Mouse (Mus musculus) kidney, postnatal 14 days (tissue): ENCODE data around the gene Pth2.
"Not testable (repeated sequence)": the region's sequence is repeated elsewhere in the genome, so short reads cannot be mapped to it uniquely, and the experiment has no call there.

ENCODE experiments used
- DNase-seq: peaks from one replicate; pipeline ENCODE4 v3.0.0; 2022; ENCODE audit warnings: mixed read lengths

Gene Pth2

DNA sequence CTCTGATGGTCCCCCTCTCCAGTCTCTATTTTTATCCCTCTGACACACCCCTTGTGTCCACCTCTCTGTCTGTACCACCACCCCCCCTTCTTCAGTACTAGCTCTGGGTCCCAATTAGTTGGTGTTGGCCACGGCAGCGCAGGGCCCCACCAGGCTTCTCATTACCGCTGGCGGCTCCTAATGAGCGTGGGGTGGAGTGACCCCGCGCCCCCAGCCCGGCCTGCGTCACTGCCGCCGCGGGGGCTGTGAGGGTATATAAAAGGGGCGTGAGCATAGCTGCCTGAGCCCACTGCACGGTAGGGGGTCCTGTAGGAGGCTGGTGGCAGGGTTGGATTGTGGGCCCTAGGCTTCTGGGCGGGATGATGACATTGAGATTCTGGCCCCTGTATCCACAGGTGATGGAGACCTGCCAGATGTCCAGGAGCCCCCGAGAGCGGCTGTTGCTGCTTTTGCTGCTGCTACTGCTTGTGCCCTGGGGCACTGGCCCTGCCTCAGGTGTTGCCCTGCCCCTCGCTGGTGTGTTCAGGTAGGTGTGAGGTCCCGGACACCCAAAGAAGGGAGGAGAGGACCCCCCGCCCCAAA is at the start of gene Pth2:
TSS of gene Pth2 (plus strand) at position 100 of the 582 bp plus-strand sequence.
- no peak for DNase-seq

DNA sequence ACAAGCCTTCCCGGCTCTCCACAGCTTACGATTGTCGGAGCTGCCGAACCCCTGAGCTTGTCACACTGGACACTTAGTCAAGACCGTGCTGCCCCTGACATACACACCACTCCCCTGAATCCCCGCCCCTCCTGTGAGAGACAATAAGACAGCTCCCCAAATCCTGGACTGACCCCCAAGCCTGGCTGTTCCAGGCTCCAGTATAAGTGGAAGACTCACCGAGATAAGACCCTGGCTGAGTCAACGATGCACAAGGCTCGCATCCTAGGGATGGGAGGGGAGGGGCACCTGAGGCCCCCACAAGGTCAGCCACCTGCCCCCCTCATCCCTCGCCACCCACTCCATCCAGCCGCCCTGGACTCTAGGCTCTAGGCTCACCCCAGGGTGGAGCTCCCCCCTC is 48.9 kb upstream of the Pth2 start:
- no peak for DNase-seq

DNA sequence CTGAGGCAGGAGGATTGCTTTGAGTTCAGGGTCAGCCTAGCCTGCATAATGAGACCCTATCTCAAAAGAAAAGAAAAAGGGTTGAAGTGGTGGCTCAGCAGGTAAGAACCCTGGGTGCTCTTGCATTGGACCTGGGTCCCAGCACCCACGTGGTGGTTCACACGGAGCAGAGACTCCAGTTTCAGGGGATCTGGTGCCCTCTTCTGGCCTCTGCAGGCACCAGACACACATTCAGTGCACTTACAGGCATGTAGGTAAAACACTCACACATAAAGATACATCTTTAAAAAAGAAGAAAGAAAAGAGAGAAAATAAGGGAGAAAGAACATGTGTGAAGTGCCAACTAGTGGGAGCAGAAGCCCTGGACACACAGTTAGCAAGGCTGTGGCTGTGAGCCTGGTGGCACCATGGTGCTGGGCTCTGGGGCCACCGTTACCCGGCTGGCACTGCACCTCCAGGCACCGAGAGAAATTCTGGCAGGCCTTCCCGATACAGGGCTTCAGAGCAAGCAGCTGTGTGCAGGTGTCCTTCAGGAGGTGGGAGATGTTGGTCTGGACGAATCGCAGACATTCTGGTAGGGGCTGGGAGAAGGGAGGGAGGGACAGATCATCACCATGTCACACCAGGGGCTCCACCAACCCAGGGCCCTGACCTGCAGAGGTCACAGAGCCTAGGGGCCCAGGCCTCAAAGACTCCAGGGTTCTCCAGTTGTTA is 47.2 kb upstream of the Pth2 start:
- DNase-seq: no peak

DNA sequence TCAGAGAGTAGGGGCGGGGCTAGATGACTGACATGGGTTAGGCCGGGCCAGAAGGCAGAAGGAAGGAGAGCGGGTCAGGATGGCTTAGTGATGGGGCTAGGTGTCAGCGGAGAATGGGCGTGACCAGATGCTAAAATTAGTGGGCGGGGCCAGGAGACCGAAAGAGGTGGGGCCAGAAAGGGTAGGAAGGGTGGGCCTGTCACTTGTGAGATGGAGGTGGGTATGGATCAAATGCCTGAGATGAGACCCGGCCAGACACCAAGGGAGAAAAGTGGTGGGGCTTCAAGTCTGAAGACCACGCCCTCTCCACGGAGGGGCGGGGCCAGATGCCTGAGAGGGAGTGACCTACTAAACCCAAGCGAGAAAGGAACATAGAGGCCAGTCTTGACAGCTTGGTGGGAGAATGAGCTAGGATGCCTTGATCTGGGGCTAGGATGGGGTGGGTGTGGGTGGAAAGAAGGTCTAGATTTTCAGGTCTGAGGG is 46.2 kb upstream of the Pth2 start:
- DNase-seq: no peak

DNA sequence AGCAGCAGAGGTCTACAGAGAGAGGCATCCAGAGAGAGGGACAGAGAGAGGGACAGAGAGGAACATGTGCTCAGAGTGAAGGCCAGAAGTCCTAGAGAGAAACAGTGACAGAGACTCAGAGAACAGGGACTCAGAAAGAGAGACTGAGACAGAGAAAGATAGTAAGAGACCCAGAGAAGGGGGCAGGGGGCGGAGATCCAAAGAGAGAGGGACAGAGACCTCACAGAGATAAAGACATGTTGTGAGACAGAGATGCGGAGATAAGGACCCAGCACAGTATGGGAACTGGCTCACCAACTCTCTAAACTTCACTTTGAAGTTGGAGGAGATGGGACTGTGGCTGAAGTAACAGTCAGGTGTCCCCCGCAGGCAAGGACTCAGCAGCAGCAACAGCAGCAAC is 45.4 kb upstream of the Pth2 start:
- DNase-seq: no peak

DNA sequence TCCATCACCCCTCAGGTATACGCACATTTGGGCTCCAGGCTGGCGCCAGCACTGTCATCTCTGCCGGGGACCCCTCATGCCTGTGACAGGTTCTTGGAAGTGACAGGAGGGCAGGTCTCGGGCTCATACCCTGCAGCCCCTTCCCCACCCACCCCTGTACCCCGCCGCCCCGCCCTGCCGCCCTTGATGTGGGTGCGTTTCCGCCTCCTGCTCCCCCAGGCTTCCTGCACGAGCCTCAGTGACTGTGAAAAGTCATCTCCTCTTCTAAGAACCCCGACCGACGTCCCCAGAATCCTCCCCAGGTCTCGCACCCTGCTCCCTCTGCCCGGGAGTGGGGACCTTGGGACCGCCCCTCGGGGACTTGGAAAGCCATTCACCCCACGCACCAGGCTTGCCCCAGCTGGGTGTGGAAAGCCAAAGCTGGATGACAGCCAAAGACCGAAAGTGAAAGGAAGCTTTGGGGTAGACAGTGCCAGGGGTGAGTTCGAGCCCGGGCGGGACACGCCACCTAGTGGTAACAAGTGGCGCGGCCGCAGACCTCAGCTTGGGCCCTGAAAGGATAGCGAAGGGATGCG is 44.7 kb upstream of the Pth2 start, which contains the start of the genes Gm45713 and Flt3l:
TSS of gene Gm45713 (minus strand) at position 239 of the 575 bp plus-strand sequence.
TSS of gene Flt3l (minus strand) at position 440 of the 575 bp plus-strand sequence.
- peak; percentile 94 for DNase-seq

DNA sequence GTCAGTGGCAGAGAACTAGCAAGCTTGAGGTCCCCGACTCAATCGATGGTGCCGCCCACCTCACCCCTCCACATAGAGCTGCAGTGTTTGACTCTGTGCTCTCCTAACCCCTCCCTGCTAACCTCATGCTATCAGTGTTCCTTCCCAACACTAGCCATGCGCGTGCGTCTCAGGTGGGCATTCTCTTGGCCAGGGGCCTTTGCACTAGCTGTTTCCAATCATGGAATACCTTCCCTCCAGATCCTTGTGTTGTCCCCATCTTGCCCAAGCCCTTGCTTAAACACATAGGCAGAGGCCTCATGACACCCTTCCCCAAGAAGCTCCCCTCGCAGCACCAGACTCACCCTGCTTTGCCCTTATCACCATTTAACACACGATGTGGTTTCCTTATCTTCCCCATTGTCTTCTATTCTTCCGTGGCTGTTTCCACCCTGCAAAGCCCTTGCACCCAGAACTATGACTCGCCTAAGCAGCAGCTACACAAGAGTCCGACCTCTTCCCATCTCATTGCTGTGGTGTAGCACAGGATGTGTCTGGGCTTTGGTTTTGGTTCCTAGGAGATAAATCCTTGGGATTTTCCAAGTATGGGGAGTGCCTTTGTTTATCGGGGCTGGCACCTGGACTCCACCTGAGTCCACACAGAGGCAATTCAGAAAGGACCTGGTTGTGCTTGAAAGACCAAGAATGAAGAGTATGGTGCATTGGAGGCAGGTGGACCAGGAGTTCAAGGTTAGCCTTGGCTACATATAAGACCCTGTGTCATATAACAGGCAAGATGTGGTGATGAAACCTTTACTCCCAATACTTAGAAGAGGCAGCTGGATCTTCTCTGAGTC is 43.4 kb upstream of the Pth2 start:
- no peak for DNase-seq

DNA sequence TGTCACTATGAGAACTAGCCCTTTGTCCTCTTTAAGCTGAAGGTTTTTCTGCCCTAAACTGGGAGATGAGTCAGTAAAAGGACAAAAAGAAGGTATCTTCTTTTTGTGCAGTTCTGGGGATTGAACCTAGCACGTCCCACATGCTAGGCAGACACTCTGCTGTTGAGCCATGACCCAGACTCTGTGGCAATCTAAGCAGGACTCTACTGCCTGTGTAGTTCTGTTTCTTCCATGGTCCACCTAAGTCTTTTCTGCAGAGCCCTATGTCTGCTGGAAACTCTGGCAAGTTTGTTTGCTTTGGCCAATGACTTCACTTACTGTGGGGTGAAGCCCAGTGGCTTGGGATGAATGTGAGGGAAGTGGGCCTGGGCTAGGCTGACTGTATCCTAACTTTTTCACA is 42.4 kb upstream of the Pth2 start:
- DNase-seq: no peak

DNA sequence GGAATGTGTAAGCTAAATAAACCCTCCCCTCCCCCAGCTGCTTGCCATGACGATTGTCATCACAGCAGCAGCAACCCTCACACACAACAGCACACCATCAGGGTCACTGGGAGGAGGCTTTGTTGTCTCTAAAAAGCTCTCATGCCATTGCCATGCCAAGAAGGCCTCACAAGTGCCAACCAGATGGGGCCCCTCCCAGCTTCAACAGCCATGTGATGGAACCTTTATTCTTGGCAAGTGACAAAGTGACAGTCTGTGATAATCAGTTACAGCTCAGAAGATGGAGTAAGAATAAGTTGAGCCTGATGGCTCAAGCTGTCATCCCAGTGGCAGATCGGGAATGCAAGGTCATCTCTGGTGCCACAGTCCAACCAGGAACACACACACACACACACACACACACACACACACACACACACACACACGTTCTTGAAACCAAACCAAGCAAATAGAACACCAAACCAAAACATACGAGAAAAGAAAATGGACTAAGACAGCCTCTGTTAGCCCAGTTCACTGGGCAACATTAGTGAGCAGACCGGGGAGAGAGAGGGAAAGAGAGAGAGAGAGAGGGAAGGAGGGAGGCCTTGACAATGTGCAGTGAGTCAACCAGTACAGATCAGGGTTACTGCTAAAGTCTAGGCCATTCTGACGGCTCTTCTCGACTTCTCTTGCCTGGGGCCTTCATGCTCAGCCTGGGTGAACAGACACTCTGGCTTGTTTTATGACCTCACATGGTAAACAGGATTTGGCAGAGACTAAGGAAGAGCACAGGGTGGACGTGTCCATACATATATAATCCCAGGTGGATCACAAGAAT is 40.7 kb upstream of the Pth2 start:
- DNase-seq: no peak

DNA sequence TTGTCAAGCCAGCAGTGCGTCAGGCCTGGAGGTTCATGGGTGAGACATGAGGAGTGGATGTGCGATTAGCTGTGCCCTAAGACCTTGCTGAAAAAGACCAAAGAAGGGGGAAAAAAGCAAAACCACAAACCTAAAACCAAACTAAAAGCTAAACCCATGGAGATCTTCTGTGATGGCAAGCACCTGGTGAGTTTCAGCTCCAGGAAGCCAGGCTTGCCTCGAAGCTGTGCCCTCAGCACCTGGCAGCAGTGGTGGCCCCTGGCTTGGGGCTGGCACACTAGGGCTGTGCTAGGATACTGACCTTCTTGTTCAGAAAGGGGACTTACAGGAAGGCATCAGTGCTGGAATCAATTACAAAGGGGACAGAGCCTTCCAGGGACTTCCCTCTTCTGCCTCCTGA is 39.5 kb upstream of the Pth2 start:
- no peak for DNase-seq

DNA sequence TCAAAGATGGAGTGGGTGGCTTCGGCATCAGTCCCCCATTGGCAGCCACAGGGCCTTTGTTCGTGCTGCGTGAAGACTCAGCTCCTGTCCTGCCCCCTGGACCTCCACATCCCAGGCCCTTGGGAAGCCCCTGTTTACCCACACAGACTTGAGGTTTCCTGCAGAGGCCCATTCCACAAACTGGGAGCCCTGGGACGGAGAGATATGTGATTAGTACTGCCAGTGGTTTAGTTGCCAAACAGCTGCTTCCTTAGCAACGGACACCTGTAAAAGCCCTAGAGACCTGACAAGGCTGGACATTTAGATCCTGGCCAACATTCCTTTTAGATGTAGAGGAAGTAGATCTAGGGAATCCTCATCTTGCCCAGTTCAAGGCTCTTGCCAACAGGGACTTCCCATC is 38.9 kb upstream of the Pth2 start:
- DNase-seq: no peak

DNA sequence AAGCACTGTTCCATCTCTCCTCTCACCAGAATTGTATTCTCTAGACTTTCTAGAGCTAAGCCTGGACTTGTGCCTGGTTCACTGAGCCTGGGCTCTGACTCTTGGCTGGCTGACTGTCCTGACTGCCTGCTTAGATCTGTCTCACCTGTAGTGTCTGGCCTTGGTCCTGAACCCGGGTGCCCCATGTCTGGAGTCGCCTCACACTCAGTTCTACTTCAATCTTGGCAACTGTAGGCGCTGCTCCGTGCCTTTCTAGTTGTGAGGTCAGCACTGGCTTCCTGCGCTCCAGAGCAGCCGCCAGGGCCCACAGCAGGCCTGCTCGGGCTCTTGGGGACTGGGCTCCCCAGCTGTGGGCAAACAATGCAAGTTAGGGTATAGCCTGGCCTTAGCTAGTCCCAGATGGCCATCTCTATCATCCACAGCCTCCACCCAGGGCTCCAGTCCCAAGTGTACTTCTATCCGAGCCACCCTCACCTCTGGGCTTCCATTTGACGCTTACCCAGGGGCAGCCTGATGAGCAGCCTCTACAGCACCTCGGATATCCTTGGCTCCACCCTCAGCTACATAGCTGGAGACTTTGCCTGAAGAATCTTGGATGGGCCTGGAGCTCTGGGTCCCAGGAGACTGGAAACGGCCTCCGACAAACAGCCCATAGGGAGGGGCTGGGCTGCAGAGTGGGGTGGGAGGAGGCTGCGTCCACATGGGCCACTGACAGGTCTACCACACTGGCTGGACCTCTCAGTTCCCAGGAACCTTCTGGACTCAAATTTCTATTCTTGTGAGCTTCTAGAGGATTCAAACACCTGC is 36.2 kb upstream of the Pth2 start:
- DNase-seq: no peak

DNA sequence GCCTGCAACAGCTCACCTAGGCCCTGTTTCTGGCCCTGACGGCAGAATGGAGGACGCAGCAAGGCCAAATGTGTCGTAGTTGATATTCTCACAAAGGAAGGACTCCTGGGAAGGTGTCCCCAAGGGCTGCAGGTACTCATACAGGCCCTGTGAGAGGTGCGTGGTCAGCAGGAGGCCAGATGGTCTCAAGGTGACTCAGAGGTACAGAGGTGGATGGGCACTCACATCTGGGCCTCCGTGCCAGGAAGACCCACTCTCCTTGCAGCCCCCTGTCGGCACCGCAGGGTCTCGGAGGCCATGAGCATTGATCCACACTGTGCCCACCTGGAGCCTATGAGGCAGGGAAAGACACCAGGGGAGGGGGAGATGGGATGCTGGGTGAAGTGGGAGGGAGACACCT is 35.3 kb upstream of the Pth2 start:
- no peak for DNase-seq

DNA sequence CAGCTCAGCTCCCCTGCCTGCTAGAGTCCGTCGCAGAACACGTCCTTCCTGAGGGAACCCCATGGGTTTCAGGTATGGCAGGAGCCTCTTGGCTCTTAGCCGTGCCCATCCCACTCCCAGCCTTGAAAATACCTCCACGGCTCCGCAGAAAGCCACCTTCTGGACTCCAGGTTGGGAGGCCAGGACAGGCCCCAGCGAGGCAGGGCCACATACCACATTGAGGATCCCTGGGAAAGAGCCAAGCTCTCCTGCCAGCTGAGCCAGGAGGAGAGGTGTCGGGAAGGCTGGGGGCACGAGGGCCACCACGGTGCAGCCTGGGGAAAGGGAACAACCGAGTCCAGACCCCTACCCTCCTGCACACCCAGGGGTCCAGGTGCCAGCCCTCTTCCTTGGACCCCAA is 33.5 kb upstream of the Pth2 start:
- peak; percentile 44 for DNase-seq

DNA sequence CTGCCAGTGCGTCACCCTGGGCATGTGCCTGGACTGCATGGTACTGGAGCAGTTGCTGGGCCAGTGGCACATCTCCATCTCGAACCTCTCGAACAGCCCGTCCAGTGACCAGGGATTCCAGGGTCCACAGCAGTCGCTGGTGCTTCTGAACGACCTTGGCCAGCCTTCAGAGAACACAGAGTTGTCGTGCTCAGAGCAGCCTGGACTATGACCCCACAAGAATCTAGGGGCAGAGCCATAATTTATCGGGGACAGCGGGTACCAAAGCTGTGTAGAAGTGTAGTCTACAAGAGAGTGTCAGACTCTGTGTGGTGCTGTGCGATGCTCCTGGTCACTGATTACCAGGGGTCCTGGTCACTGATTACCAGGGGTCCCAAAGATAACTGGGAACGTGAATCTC is 32.9 kb upstream of the Pth2 start:
- peak; percentile 55 for DNase-seq

DNA sequence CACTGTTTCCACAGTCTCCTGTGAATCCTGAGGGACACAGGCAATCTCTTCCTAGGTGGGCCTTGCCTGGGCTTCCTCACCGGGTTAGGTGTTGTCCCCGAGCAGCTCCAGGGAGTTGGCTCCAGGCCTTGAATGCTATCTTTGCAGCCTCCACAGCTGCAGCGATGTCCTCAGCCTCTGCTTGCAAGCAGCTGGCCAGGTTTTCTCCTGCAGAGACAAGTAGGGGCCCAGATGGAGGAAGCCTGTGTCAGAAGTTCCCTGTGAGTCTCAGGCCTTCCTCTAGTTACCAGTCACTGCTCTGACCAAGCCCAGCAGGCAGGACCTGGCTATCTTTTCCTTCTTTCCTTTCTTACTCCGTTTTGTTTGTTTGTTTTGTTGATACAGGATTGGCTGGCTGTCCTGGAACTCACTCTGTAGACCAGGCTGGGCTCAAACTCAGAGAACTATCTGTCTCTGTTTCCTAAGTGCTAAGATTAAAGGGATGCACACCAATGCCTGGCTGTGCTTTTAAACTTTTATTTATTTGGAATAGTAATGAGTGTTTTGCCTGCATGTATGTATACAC is 32.2 kb upstream of the Pth2 start:
- DNase-seq: no peak

DNA sequence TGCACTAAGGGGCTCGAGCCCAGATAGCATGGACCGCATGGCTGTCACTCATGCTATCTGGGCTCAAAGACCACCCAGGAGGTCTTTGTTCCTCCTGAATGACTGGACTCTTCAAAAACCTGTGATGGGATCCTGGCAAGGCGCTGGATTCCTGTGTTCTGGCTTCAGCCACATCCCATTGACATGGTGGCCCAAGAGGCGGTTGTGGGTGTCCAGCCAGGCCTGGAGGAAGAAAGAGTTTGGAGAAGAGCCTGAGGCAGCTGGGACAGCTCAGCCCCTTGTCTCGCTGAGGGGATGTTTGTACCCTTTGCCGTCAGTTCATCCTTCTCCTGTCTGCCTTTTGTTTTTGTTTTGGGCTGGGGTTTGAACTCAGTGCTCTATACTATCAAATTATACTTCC is 31.2 kb upstream of the Pth2 start:
- DNase-seq: peak; percentile 67

DNA sequence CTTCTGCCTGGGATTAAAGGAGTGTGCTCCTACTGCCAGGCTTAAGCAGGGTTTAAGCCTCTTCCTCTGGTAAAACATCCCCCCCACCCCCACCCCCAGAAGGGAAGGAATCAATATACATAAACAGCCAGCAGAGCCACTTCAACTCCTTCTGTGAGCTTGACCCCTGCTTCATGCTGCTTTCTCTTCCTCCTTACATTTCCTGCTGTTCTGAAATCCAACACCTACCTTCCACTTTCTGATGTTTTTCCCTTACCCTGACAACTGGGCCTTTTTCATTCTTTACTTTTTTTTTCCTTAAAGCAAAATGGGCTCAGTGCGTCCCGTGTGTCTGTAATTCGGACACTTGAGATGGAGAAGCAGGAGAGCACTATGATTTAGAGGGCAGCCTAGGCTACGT is 30.5 kb upstream of the Pth2 start:
- no peak for DNase-seq

DNA sequence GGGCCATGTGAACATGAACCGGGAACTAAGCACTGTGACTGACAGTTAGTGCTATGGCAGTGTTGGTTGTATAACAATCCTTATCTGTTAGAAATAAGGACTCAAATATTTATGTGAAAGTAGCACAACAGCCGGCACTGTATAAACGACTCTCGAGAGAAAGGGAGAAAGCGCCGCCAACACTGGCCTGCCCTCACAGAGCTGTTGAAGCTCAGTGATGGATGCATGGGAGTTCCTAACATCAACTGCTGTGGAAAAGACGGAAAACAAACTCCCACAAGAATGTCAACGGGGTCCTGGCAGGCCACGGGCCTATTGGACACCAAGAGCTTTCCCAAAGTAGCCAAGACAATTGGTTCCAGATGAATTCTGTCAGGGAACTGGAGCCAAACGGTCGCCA is 29.5 kb upstream of the Pth2 start:
- DNase-seq: peak; percentile 72

DNA sequence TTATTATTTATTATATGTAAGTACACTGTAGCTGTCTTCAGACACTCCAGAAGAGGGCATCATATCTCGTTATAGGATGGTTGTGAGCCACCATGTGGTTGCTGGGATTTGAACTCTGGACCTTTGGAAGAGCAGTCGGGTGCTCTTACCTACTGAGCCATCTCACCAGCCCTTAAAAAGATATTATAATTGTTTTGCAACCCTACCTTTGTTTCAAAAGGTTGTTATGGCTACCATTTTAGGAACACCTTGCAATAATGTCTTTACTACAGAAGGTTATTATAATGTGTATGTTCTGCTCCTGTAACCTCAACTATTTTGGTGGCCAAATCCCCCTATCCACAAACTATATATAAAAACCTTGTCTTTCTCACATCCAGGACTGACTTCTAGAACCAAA is 27.7 kb upstream of the Pth2 start:
- DNase-seq: not testable (repeated sequence)

DNA sequence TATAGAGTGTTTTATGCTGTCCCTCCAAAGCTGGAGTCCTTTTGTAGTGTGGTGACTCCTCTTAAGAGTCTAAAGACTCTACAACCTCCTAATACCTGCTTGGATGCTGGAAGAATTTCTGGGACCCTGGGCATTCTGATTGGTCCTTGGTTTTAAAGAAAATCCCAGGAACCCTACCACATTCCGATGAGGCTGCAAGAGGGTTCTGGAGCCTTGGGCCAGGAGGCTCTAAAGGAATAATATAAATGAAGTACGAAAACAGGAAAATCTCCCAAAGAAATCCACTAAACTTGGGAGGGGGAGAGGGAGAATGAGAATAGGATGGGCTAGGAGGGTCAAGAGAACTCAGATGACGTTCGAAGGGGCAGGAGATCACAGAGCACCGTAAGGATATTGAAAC is 27.2 kb upstream of the Pth2 start:
- DNase-seq: no peak
